ENCODE assay signal across 26 mouse cellular contexts in genomic region chr5:125274773-125275172, GRCm38 (mm10).
A peak's percentile ranks its signal among the peaks of the same experiment; 100 is the strongest.
DNase-seq lines count a peak whose midpoint lies in the region; ATAC-seq and TF ChIP-seq lines count a peak whose summit lies in the region.
"Had no signal": no experiment of that assay in that cellular context is flagged by ENCODE, and none has a peak within 500 bp of the region (broad histone marks: within the 10 kb centered on the region; RNA-seq: fewer than 3 reads in every experiment).

No protein-coding gene starts in this region.

- H3K4me2 ChIP-seq in heart, embryonic 16.5 days (ENCODE audit: low read depth, low read length), result no peak overlapping the region
- no peak overlapping the region for H3K4me2 ChIP-seq in heart, embryonic 11.5 days
- H3K4me2 ChIP-seq in CH12.LX (ENCODE audit: insufficient read depth, low read depth, poor library complexity, severe bottlenecking), result no peak overlapping the region
- H3K4me2 ChIP-seq: embryonic facial prominence, embryonic 13.5 days; forebrain, embryonic 12.5 days; hindbrain, embryonic 15.5 days; limb, embryonic 15.5 days; midbrain, embryonic 13.5 days had no signal

- intact Hi-C loops in heart, postnatal 36 days (cut with DNase I), result loop anchor here (5.0 kb wide), 1 partner anchor 217 kb away; no protein-coding TSS in a partner anchor

- H3K4me3 ChIP-seq in heart, embryonic 16.5 days (ENCODE audit: low read length), result no peak overlapping the region
- H3K4me3 ChIP-seq in heart, embryonic 11.5 days (ENCODE audit: low read depth, low read length), result no peak overlapping the region
- H3K4me3 ChIP-seq in CH12.LX (replicated peaks in 1 of 3; ENCODE audit: low read depth in 2 of 3, low read length in 2 of 3, poor library complexity in 1 of 3), result no peak overlapping the region
- no peak overlapping the region for H3K4me3 ChIP-seq in lung, adult 2 months (replicated peaks; ENCODE audit: extremely low read depth, low read depth, low read length)
- H3K4me3 ChIP-seq: embryonic facial prominence, embryonic 13.5 days; erythroblast, embryonic 14.5 days; forebrain, embryonic 12.5 days; hindbrain, embryonic 15.5 days; left cerebral cortex, adult 2 months; limb, embryonic 15.5 days; midbrain, embryonic 13.5 days had no signal

- TF ChIP-seq EP300 in CH12.LX (IDR thresholded peaks at IDR 0.05; ENCODE audit: low read length), result no peak

- H3K4me1 ChIP-seq in heart, embryonic 16.5 days (ENCODE audit: control insufficient read depth, insufficient read depth, low read length), result peaks cover 19% of the 10 kb centered on the region
- H3K4me1 ChIP-seq in heart, embryonic 11.5 days (ENCODE audit: control insufficient read depth, insufficient read depth, low read length), result peaks cover 17% of the 10 kb centered on the region
- H3K4me1 ChIP-seq in CH12.LX (ENCODE audit: control insufficient read depth in 1 of 2, insufficient read depth in 2 of 2), result peaks cover 11 to 63% of the 10 kb centered on the region in 2 experiments
- H3K4me1 ChIP-seq in lung, adult 2 months (ENCODE audit: control insufficient read depth, insufficient read depth, low read length), result peaks cover 8% of the 10 kb centered on the region

- TF ChIP-seq RAD21 in CH12.LX (IDR thresholded peaks at IDR 0.05; ENCODE audit: low read depth, low read length), result no peak

- H3K27ac ChIP-seq in heart, embryonic 16.5 days (ENCODE audit: low read length), result peak overlapping the region; percentile 15; the same call in 1 of the 2 replicates
- H3K27ac ChIP-seq in heart, embryonic 11.5 days (ENCODE audit: low read depth, low read length), result no peak overlapping the region
- H3K27ac ChIP-seq in CH12.LX (ENCODE audit: insufficient read depth, low read depth), result no peak overlapping the region
- H3K27ac ChIP-seq: hindbrain, embryonic 15.5 days; kidney, postnatal 0 days; left cerebral cortex, adult 2 months; midbrain, embryonic 13.5 days had no signal

- TF ChIP-seq CTCF in CH12.LX (conservative IDR thresholded peaks at IDR 0.05 in 1 of 2, IDR thresholded peaks at IDR 0.05 in 1 of 2; ENCODE audit: low read depth in 2 of 2, low read length in 2 of 2), result no peak
- no peak for TF ChIP-seq CTCF in lung, adult 2 months (IDR thresholded peaks at IDR 0.05; ENCODE audit: insufficient read depth, low read length)

- peak; percentile 90 for DNase-seq in heart, adult 11 months
- no peak for DNase-seq in heart, postnatal 36 days
- no peak for DNase-seq in CH12.LX (ENCODE audit: extremely low read depth)
- DNase-seq in R1 (ENCODE audit: low read depth, low spot score), result peak; percentile 49
- DNase-seq in lung, adult 2 months, result no peak
- DNase-seq: cerebellum, adult 11 months; cerebellum, postnatal 36 days; embryo, embryonic 11 days; gastrocnemius, postnatal 36 days; kidney, adult 2 months; layer of hippocampus, adult 9-11 months; left cerebral cortex, postnatal 4 days; lung, adult 18-20 months; lung, postnatal 14 days; thymus, adult 18-20 months; thymus, postnatal 36 days had no signal

- dilution Hi-C loops in CH12.LX (cut with MboI; ENCODE audit: extremely low pct_ligation_motif_present, extremely low pct_unique_long_range_greater_than_20kb, low sequenced_read_pairs), result no loop called here

- no peak overlapping the region for H3K9ac ChIP-seq in heart, embryonic 16.5 days (ENCODE audit: low read length)
- no peak overlapping the region for H3K9ac ChIP-seq in heart, embryonic 11.5 days (ENCODE audit: low read depth, low read length)
- H3K9ac ChIP-seq in CH12.LX (ENCODE audit: insufficient read depth, low read depth), result no peak overlapping the region
- H3K9ac ChIP-seq: embryonic facial prominence, embryonic 13.5 days; forebrain, embryonic 12.5 days; hindbrain, embryonic 15.5 days; limb, embryonic 15.5 days; midbrain, embryonic 13.5 days had no signal

- no peaks in the 10 kb centered on the region for H3K79me2 ChIP-seq in CH12.LX (replicated peaks; ENCODE audit: control insufficient read depth, extremely low read depth, insufficient read depth, poor library complexity, severe bottlenecking)

- 82% methylated on average over 3 of the region's 3 CpGs for WGBS in heart, embryonic 16.5 days
- 88% methylated on average over 3 of the region's 3 CpGs for WGBS in heart, embryonic 11.5 days (ENCODE audit: insufficient replicate concordance)
- 79% methylated on average over 3 of the region's 3 CpGs for WGBS in lung, adult 2 months

- H3K36me3 ChIP-seq in heart, embryonic 16.5 days (ENCODE audit: control insufficient read depth, insufficient read depth), result peaks cover 3% of the 10 kb centered on the region; the same call in 1 of the 2 replicates
- H3K36me3 ChIP-seq in heart, embryonic 11.5 days (ENCODE audit: control insufficient read depth, insufficient read depth, low read length), result peaks cover 8% of the 10 kb centered on the region; the same call in 1 of the 2 replicates
- H3K36me3 ChIP-seq in CH12.LX (replicated peaks in 1 of 2; ENCODE audit: control insufficient read depth in 1 of 2, insufficient read depth in 1 of 2, low read length in 1 of 2), result peaks cover 0 to 13% of the 10 kb centered on the region in 2 experiments
- H3K36me3 ChIP-seq: forebrain, embryonic 12.5 days; hindbrain, embryonic 15.5 days; limb, embryonic 15.5 days; midbrain, embryonic 13.5 days had no signal

- TF ChIP-seq POLR2A in CH12.LX (IDR thresholded peaks at IDR 0.05; ENCODE audit: low read depth, low read length), result no peak
- no peak for TF ChIP-seq POLR2A in lung, adult 2 months (IDR thresholded peaks at IDR 0.05; ENCODE audit: borderline replicate concordance, extremely low read depth, low read depth, low read length)

- H3K27me3 ChIP-seq in heart, embryonic 16.5 days (ENCODE audit: control insufficient read depth, insufficient read depth, low read length), result no peaks in the 10 kb centered on the region
- H3K27me3 ChIP-seq in heart, embryonic 11.5 days (ENCODE audit: control insufficient read depth, insufficient read depth, low read length), result no peaks in the 10 kb centered on the region
- H3K27me3 ChIP-seq in CH12.LX (replicated peaks), result peaks cover 6% of the 10 kb centered on the region
- H3K27me3 ChIP-seq: embryonic facial prominence, embryonic 13.5 days; forebrain, embryonic 12.5 days; hindbrain, embryonic 15.5 days; limb, embryonic 15.5 days; midbrain, embryonic 13.5 days had no signal

- no peaks in the 10 kb centered on the region for H3K9me3 ChIP-seq in heart, embryonic 16.5 days (replicated peaks; ENCODE audit: control insufficient read depth, low read length)
- no peaks in the 10 kb centered on the region for H3K9me3 ChIP-seq in heart, embryonic 11.5 days (replicated peaks; ENCODE audit: control insufficient read depth, low read length)
- H3K9me3 ChIP-seq in CH12.LX (replicated peaks; ENCODE audit: low read length), result peaks cover 3% of the 10 kb centered on the region
- H3K9me3 ChIP-seq: embryonic facial prominence, embryonic 13.5 days; forebrain, embryonic 12.5 days; hindbrain, embryonic 15.5 days; limb, embryonic 15.5 days; midbrain, embryonic 13.5 days had no signal

- in situ Hi-C loops in CH12.LX (cut with MboI; ENCODE audit: low pct_ligation_motif_present, low pct_unique_long_range_greater_than_20kb, low sequenced_read_pairs), result loop anchor here (5.0 kb wide), 2 partner anchors 83 to 372 kb away; no protein-coding TSS in a partner anchor

- ATAC-seq in heart, embryonic 16.5 days (replicated peaks; ENCODE audit: extremely low read depth, insufficient read depth, low FRiP score), result no peak
- no peak for ATAC-seq in heart, embryonic 11.5 days (replicated peaks; ENCODE audit: insufficient number of reproducible peaks, low FRiP score, low TSS enrichment)
- ATAC-seq: midbrain, embryonic 13.5 days had no signal

TF ChIP-seq in CH12.LX, 34 proteins besides CTCF, POLR2A, EP300 and RAD21:
- TF ChIP-seq CHD2 (IDR thresholded peaks at IDR 0.05; ENCODE audit: low read length) (no peak), TBP (conservative IDR thresholded peaks at IDR 0.05; ENCODE audit: low read depth, low read length) (0 out of 2 replicates have a peak, but pooled peaks have one; percentile 50)

Comparison
In these comparisons a context has a peak if more than half of its experiments do, and no peak if none do; other contexts are left out.
1. DNase-seq: peak in heart, adult 11 months (single experiment) and R1 (single experiment); none in heart, postnatal 36 days (0 of 2), CH12.LX (single experiment) and lung, adult 2 months (single experiment).